Mouse (Mus musculus): ENCODE measurements around the gene Fzd2. TPM values are rescaled to one million over a fixed set of nuclear protein-coding genes. Genes with fewer than 3 reads are reported as not detected.
"Not testable (repeated sequence)": the region's sequence is repeated elsewhere in the genome, so short reads cannot be mapped to it uniquely, and the experiment has no call there.

Gene Fzd2
- polyA plus RNA-seq, 2 experiments from 2014 or later = not detected

DNA sequence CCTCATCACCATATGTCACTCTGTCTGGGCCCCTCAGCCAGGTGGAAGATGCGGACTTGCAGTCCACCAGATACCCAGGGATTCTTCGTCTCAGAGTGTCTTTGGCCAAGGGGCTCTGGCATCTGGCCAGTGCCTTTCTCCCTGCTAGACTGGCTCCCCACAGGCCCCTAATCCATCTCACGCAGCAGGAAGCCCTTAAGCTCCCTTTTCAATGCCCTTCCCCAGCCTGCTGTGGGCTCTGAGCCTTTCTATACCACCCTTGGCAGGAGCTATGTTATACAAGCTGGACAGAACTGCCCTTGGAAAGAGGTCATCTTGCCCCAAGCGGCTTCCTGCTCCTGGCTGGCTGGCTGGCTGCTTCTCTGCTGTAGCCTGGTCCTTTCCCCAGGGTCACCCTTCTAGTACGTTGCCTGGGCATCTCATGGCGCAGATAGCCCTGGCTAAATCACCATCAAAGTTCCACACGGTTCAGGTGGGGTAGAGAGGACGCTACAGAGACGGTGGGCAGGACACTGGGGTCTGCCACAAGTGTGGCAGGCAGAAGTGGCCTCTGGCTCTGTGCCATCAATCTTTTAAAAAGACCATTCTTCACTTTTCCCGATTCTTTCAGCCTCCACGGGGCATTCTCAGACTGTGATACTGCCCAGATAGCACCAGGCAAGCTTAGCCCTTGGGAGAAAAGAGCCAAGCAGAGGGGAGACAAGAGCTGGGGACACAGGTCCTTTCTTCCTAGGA lies 22.7 kb upstream of the Fzd2 start:
- ATAC-seq = no peak

DNA sequence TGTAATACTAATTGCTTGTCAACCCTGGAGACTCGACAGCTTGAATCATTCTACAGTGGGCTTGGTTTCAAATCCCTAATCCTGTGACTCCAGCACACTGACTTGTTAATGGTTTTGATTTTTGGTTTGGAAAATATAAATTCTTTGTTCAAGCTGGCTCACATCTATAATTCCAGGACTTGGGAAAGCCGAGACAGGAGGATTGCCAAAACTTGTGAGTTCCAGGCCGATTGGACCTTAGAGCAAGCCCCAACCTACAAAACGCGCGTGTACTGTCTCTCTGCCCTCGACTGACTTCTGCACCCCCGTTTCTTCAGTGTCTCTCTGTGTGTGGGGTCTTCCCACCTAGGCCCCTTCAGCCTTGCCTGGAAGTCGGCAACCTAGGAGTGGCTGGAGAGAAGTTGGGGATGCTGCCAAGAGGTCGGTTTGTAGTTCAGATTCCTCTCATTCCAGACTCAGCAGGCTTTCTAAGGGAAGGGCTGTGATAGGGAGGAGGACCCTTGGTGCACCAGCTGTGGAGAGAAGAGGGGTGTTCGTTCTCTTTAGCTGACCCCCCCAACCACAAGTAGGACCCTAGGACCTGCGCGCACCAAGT lies 22.1 kb upstream of the Fzd2 start:
- no peak for ATAC-seq

DNA sequence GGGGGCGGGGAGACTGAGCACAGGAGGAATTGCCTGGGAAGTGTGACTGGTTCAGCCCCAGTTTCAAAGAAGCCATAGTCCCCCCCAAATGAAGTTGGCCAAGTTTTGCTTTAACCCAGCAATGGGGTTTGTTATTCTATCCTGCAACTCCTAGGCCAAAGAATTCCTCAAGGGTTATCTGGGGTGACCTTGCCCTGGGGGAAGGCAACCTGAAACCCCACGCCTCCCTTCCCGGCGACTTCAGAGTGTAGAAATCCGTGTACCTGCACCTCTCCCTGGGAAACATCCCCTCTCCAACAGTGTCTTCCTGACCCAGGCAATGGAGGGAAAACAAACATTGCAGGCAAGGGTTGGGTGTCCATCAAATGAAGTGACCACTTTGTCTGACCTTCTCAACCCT lies 21.5 kb upstream of the Fzd2 start:
- no peak for ATAC-seq

DNA sequence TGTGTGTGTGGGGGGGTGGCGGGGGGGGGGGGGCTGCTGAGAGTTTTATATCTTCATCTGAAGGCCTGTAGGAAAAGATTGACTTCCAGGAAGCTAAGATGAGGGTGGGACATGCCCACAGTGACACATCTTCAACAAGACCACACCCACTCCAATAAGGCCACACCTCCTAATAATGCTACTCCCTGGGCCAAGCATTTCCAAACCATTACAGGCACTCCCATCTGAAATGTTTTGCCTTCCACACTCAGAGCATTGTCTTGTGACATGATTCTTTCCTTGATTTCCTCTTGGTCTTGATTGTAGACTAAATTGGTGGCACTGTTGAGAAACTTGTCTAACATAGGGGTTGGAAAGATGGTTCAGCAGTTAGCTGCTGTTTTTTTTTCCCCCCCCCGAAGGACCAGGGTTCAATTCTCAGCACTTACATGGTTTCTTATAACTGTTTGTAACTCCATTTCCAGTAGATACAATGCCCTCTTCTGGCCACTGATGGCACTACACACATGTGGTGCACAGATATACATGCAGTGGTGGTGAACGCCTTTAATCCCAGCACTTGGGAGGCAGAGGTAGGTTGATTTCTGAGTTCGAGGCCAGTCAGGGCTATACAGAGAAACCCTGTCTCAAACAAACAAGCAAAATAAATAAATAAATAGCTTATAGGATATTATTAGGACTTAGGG lies 17.6 kb upstream of the Fzd2 start:
- ATAC-seq = no peak

- ATAC-seq = no peak
Observed at GRCm38 (mm10) chr11:102587554-102587953, 16.6 kb upstream of the Fzd2 start.

DNA sequence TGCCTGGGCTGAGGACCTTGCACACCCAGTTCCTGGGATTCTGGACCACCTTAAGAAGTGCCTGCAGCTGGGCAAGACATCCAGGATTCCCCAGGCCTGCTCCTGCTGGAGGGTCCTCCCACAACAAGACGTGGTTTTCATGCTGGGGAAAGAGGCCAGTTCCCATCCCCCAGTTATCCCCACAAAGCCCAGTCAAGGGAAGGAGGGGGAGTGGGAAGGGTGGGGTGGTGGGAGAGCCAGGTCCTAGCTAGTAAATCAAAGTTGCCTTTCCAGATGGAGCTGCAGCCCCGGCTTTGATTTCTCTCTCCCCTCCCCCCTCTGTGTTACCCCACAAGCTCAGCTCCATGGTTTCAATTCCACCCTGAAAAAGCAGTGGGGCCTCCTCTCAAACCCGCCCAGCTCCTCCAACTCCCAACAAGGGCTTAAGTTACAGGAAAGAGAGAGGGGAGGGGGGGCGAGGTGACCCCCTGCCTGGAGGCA lies 8.8 kb upstream of the Fzd2 start:
- no peak for ATAC-seq

DNA sequence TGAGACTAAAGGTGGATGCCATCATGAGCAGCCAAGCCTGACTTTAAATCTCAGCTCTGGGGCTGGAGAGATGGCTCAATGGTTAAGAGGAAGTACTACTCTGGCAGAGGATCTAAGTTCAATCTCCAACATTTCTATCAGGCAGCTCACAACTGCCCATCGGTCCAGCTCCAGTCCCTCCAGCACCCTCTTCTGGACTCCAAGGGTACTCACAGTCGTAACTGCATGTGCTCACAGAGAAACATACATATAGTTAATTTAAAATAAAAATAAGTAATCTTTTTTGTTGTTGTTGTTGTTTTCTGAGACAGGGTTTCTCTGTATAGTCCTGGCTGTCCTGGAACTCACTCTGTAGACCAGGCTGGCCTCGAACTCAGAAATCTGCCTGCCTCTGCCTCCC lies 4.3 kb upstream of the Fzd2 start:
- no peak for ATAC-seq

- ATAC-seq = no peak
Observed at GRCm38 (mm10) chr11:102602816-102603495, 1.2 kb upstream of the Fzd2 start.

DNA sequence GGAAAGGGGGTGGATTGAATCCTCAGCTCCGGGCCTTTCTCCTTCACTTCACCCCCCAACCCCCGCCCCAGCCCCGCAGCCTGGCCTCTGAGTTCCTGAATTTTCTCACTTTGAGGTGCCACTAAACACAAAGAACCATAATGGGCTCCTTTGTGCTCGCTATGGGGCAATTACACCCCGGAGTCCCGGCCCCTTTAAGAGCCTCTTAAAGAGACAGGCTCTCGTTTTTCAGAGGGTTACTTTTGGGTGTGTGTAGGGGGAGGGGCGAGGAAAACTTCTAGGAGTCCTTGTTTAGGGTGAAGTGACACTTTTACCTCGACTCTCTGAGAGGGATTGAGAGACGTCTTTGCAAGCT lies 723 bp upstream of the Fzd2 start:
- no peak for ATAC-seq

- no peak for ATAC-seq
Observed at GRCm38 (mm10) chr11:102604777-102605552, 769 bp downstream of the Fzd2 start.

- ATAC-seq = no peak
Observed at GRCm38 (mm10) chr11:102605553-102606416, 1.6 kb downstream of the Fzd2 start.

GRCm38 (mm10) chr11:102606751-102607171 lies 2.6 kb downstream of the Fzd2 start:
- no peak for ATAC-seq

- ATAC-seq = not testable (repeated sequence)
Observed at GRCm38 (mm10) chr11:102607201-102607600, 3.0 kb downstream of the Fzd2 start.

- ATAC-seq = no peak
Observed at GRCm38 (mm10) chr11:102607686-102608548, 3.7 kb downstream of the Fzd2 start.

- ATAC-seq = no peak
Observed at GRCm38 (mm10) chr11:102608691-102609090, 4.5 kb downstream of the Fzd2 start.

DNA sequence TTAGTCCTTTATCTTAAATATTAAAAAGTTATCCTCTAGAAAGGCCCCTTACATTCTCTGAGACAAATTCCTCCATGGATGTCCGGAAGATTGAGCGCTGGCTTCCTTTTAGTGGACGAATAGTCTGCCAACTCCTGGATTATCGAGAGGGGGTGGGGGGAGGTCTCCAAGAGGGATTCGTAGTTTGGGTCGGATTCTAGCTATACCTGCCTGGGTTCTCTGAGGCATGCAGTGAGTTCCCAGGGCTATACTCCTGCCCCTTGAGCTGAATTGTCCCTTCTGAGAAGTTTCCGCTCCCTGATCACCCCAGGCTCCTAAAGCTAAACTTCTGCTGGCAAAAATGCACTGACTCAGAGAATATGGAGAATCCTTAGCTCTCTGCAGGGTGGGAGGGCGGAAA lies 5.3 kb downstream of the Fzd2 start:
- ATAC-seq = no peak

GRCm38 (mm10) chr11:102610260-102610659 lies 6.1 kb downstream of the Fzd2 start:
- no peak for ATAC-seq

DNA sequence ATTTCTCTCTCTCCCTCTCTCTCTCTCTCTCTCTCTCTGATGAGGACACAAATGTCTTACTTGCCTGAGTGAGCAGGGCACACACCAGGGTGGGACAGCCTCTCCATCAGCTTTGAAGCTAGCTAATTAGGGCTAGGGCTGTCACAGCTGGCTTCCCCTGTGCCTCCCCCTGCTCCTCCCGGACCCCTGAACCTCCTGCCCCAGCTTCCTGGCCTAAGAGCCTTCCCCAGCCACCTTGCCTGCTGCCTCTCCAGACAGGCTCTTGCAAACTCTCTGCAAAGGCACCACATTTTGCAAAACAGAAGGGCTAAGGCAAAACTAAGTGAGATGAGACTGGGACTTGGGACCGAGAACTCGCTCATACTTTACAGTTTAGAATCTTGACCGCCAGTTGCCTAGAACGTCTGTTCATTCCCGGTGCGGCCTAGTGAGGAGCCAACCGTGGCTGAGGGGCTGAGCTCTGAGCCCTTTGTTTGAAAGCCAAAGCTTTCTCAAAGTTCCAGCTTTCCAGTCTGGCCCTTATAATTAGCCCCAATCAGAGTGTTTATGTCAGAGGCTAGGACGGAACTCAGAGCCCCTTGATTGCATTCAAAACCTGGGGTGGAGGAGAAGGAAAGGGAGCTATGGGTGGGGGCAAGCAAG lies 6.6 kb downstream of the Fzd2 start:
- no peak for ATAC-seq

- ATAC-seq = no peak
Observed at GRCm38 (mm10) chr11:102611317-102611705, 7.1 kb downstream of the Fzd2 start.

DNA sequence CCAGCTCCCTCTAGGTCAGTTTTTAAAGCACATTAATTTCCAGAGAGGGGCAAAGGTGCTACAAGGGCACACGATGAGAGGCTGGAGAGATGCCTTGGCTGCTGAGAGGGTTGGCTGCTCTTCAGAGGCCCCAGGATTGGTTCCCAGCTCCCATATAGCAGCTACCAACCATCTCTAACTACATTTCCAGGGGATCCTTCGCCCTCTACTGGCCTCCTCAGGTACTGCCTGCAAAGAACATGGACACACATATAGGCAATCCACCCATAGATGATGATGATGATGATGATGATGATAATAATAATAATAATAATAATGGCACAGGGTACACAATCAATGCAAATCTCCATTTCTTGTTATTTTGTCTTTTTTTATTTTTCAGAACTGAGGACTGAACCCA lies 15.3 kb downstream of the Fzd2 start:
- no peak for ATAC-seq

Data from CD4-positive, CD25-positive, alpha-beta regulatory T cell, adult 4 months (primary cell).